Mouse (Mus musculus): ENCODE results near the gene Spata6.

- no peak for TF ChIP-seq POLR2A (IDR thresholded peaks at IDR 0.05; ENCODE audit: borderline replicate concordance, insufficient read depth, low read length)
- TF ChIP-seq CTCF (IDR thresholded peaks at IDR 0.05; ENCODE audit: borderline replicate concordance, insufficient read depth, low read depth, low read length): no peak
These were observed 132.8 kb downstream of the Spata6 start for GRCm38 (mm10) chr4:111852626-111853025.

Data from cerebellum, adult 2 months (tissue).